Mouse (Mus musculus): ENCODE data around the gene Inhbc. TPM values are rescaled to one million over a fixed set of nuclear protein-coding genes. Genes with fewer than 3 reads are reported as not detected.

Inhbc gene
- polyA plus RNA-seq, 1 experiment from 2014 or later = not detected

DNA sequence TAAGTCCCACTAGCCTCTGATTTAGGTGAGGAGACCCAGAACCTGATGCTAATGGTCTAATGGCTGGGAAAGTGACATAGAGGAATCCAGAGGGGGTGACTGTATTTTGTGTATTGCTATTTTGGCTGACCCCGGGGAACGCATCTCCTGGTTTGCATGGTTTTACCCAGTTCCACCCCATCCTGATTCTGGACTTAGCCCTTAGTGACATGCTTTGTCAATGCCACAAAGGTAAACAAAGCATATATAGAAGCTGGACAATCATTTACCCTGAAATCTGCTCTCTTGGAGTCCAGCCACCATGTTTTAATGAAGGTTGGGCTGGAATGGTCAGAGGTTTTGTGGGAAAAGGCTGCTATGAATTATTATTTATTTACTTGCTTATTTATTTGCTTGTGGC, 2.0 kb downstream of the Inhbc start:
- Histone ChIP-seq H3K27ac (replicated peaks in 1 of 2; ENCODE audit: control insufficient read depth in 1 of 2, insufficient read depth in 1 of 2, low read depth in 2 of 2, low read length in 2 of 2) (no peak overlapping the region), H3K4me1 (ENCODE audit: control insufficient read depth in 2 of 2, insufficient read depth in 2 of 2, low read length in 2 of 2) (no peaks in the 10 kb centered on the region), H3K36me3 (ENCODE audit: control insufficient read depth, insufficient read depth, low read length) (no peaks in the 10 kb centered on the region), H3K9me3 (ENCODE audit: control insufficient read depth, low read length) (no peaks in the 10 kb centered on the region), H3K4me2 (ENCODE audit: low read length) (no peak overlapping the region), H3K4me3 (ENCODE audit: control insufficient read depth in 1 of 2, insufficient read depth in 1 of 2, low read depth in 1 of 2, low read length in 2 of 2) (no peak overlapping the region), H3K27me3 (ENCODE audit: control insufficient read depth, insufficient read depth, low read length) (no peaks in the 10 kb centered on the region), H3K9ac (ENCODE audit: low read length) (no peak overlapping the region)
- no peak for ATAC-seq (ENCODE audit: insufficient number of reproducible peaks, insufficient read depth, low FRiP score, low read depth)
- 83% methylated on average over 2 of the region's 2 CpGs for WGBS

- Histone ChIP-seq H3K27me3 (ENCODE audit: control insufficient read depth, insufficient read depth, low read length) (no peaks in the 10 kb centered on the region), H3K4me1 (ENCODE audit: control insufficient read depth in 2 of 2, insufficient read depth in 2 of 2, low read length in 2 of 2) (no peaks in the 10 kb centered on the region), H3K4me3 (ENCODE audit: control insufficient read depth in 1 of 2, insufficient read depth in 1 of 2, low read depth in 1 of 2, low read length in 2 of 2) (no peak overlapping the region), H3K36me3 (ENCODE audit: control insufficient read depth, insufficient read depth, low read length) (no peaks in the 10 kb centered on the region), H3K9ac (ENCODE audit: low read length) (no peak overlapping the region), H3K27ac (replicated peaks in 1 of 2; ENCODE audit: control insufficient read depth in 1 of 2, insufficient read depth in 1 of 2, low read depth in 2 of 2, low read length in 2 of 2) (no peak overlapping the region), H3K4me2 (ENCODE audit: low read length) (no peak overlapping the region), H3K9me3 (ENCODE audit: control insufficient read depth, low read length) (no peaks in the 10 kb centered on the region)
- ATAC-seq (ENCODE audit: insufficient number of reproducible peaks, insufficient read depth, low FRiP score, low read depth) = no peak
- 61% methylated on average over 5 of the region's 5 CpGs for WGBS
These were observed 3.1 kb downstream of the Inhbc start for GRCm38 (mm10) chr10:127367116-127367515.

DNA sequence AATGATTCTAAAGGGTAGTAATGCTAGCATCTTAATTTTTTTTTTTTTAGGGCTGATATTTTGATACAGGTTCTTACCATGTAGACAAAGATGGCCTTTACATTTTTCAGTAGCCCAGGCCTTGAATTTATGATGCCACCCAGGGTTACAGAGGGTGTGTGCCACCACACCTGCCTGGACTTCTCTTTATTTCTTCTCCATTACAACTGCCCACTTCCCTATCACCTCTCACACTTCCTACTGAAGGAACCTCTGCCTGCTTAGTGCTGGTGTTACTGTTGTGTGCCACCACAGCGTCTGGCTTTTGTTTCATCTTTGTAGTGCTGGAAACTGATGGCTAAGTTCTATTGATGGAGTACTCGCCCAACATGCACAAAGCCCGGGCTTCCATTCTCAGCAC, 9.5 kb downstream of the Inhbc start:
- Histone ChIP-seq H3K9me3 (ENCODE audit: control insufficient read depth, low read length) (no peaks in the 10 kb centered on the region), H3K4me1 (ENCODE audit: control insufficient read depth in 2 of 2, insufficient read depth in 2 of 2, low read length in 2 of 2) (no peaks in the 10 kb centered on the region), H3K4me2 (ENCODE audit: low read length) (no peak overlapping the region), H3K4me3 (ENCODE audit: control insufficient read depth in 1 of 2, insufficient read depth in 1 of 2, low read depth in 1 of 2, low read length in 2 of 2) (no peak overlapping the region), H3K36me3 (ENCODE audit: control insufficient read depth, insufficient read depth, low read length) (no peaks in the 10 kb centered on the region), H3K27me3 (ENCODE audit: control insufficient read depth, insufficient read depth, low read length) (no peaks in the 10 kb centered on the region), H3K9ac (ENCODE audit: low read length) (no peak overlapping the region), H3K27ac (replicated peaks in 1 of 2; ENCODE audit: control insufficient read depth in 1 of 2, insufficient read depth in 1 of 2, low read depth in 2 of 2, low read length in 2 of 2) (no peak overlapping the region)
- no peak for ATAC-seq (ENCODE audit: insufficient number of reproducible peaks, insufficient read depth, low FRiP score, low read depth)
- 79% methylated on average over 3 of the region's 3 CpGs for WGBS

GRCm38 (mm10) chr10:127355336-127355735, 14.9 kb downstream of the Inhbc start:
- H3K27ac ChIP-seq (replicated peaks in 1 of 2; ENCODE audit: control insufficient read depth in 1 of 2, insufficient read depth in 1 of 2, low read depth in 2 of 2, low read length in 2 of 2) = no peak overlapping the region
- peaks cover 11 to 14% of the 10 kb centered on the region in 2 experiments for H3K4me1 ChIP-seq (ENCODE audit: control insufficient read depth in 2 of 2, insufficient read depth in 2 of 2, low read length in 2 of 2)
- H3K4me3 ChIP-seq (ENCODE audit: control insufficient read depth in 1 of 2, insufficient read depth in 1 of 2, low read depth in 1 of 2, low read length in 2 of 2) = no peak overlapping the region
- H3K9ac ChIP-seq (ENCODE audit: low read length) = no peak overlapping the region
- WGBS = 87% methylated on average over 10 of the region's 10 CpGs
- H3K27me3 ChIP-seq (ENCODE audit: control insufficient read depth, insufficient read depth, low read length) = no peaks in the 10 kb centered on the region
- ATAC-seq (ENCODE audit: insufficient number of reproducible peaks, insufficient read depth, low FRiP score, low read depth) = no peak
- no peak overlapping the region for H3K4me2 ChIP-seq (ENCODE audit: low read length)
- H3K9me3 ChIP-seq (ENCODE audit: control insufficient read depth, low read length) = no peaks in the 10 kb centered on the region
- H3K36me3 ChIP-seq (ENCODE audit: control insufficient read depth, insufficient read depth, low read length) = no peaks in the 10 kb centered on the region

GRCm38 (mm10) chr10:127353909-127354895, 16.0 kb downstream of the Inhbc start, which contains the start of gene Inhbe:
TSS of gene Inhbe (minus strand) at chr10:127354411.
- peak within 1 kb of the TSS; percentile 18; the same call in 1 of the 2 replicates for H3K4me2 ChIP-seq (ENCODE audit: low read length)
- H3K9me3 ChIP-seq (ENCODE audit: control insufficient read depth, low read length) = no peaks in the 10 kb centered on the region
- no peak for ATAC-seq (ENCODE audit: insufficient number of reproducible peaks, insufficient read depth, low FRiP score, low read depth)
- H3K4me1 ChIP-seq (ENCODE audit: control insufficient read depth in 2 of 2, insufficient read depth in 2 of 2, low read length in 2 of 2) = peaks cover 12 to 15% of the 10 kb centered on the region in 2 experiments
- 68% methylated on average over 17 of the region's 18 CpGs for WGBS
- H3K27ac ChIP-seq (replicated peaks in 1 of 2; ENCODE audit: control insufficient read depth in 1 of 2, insufficient read depth in 1 of 2, low read depth in 2 of 2, low read length in 2 of 2) = peak within 1 kb of the TSS; percentile 6 to 64; a peak in 2 of 4 replicates
- no peaks in the 10 kb centered on the region for H3K36me3 ChIP-seq (ENCODE audit: control insufficient read depth, insufficient read depth, low read length)
- no peak within 1 kb of the TSS for H3K9ac ChIP-seq (ENCODE audit: low read length)
- H3K27me3 ChIP-seq (ENCODE audit: control insufficient read depth, insufficient read depth, low read length) = no peaks in the 10 kb centered on the region
- no peak within 1 kb of the TSS for H3K4me3 ChIP-seq (ENCODE audit: control insufficient read depth in 1 of 2, insufficient read depth in 1 of 2, low read depth in 1 of 2, low read length in 2 of 2)

DNA sequence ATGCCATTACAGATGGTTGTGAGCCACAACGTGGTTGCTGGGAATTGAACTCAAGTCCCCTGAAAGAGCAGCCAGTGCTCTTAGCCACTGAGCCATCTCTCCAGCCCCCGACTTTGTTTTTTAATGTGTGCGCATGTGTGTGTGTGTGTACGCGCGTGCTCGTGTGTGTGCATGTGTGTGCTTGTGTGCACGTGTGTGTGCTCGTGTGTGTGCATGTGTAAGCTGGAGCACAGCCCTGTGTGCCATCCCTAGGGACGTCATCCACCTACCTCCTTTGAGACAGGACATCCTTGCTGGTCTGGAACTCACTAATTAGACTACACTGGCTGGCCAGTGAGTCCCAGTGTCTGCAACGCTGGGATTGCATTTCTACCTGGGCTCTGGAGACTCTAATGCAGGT, 17.5 kb downstream of the Inhbc start:
- no peak overlapping the region for H3K9ac ChIP-seq (ENCODE audit: low read length)
- H3K27me3 ChIP-seq (ENCODE audit: control insufficient read depth, insufficient read depth, low read length) = no peaks in the 10 kb centered on the region
- 88% methylated on average over 11 of the region's 11 CpGs for WGBS
- H3K27ac ChIP-seq (replicated peaks in 1 of 2; ENCODE audit: control insufficient read depth in 1 of 2, insufficient read depth in 1 of 2, low read depth in 2 of 2, low read length in 2 of 2) = no peak overlapping the region
- H3K4me2 ChIP-seq (ENCODE audit: low read length) = no peak overlapping the region
- no peak for ATAC-seq (ENCODE audit: insufficient number of reproducible peaks, insufficient read depth, low FRiP score, low read depth)
- H3K36me3 ChIP-seq (ENCODE audit: control insufficient read depth, insufficient read depth, low read length) = no peaks in the 10 kb centered on the region
- no peaks in the 10 kb centered on the region for H3K9me3 ChIP-seq (ENCODE audit: control insufficient read depth, low read length)
- H3K4me1 ChIP-seq (ENCODE audit: control insufficient read depth in 2 of 2, insufficient read depth in 2 of 2, low read length in 2 of 2) = peaks cover 12 to 15% of the 10 kb centered on the region in 2 experiments
- no peak overlapping the region for H3K4me3 ChIP-seq (ENCODE audit: control insufficient read depth in 1 of 2, insufficient read depth in 1 of 2, low read depth in 1 of 2, low read length in 2 of 2)

DNA sequence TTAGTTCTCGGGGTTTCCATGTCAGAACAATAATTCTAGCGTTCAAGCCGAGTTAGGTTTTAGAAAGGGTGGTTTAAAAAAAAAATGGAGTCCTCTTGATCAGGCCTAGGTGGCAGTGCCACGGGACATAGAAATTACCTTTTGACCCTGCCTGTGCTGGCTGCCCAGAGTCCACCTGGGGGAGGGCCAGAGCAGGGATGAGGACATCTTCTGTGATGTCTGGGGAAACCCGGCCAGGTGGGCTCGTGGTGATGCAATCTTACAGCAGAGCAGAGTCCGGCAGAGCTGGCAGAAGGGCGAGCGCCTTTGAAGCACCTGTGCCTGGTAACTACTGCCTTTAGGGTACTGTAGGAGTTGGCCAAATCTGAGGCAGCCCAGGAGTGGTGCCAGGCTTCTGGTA, 18.0 kb downstream of the Inhbc start:
- 86% methylated on average over 9 of the region's 9 CpGs for WGBS
- H3K36me3 ChIP-seq (ENCODE audit: control insufficient read depth, insufficient read depth, low read length) = no peaks in the 10 kb centered on the region
- no peaks in the 10 kb centered on the region for H3K27me3 ChIP-seq (ENCODE audit: control insufficient read depth, insufficient read depth, low read length)
- no peak overlapping the region for H3K9ac ChIP-seq (ENCODE audit: low read length)
- no peaks in the 10 kb centered on the region for H3K9me3 ChIP-seq (ENCODE audit: control insufficient read depth, low read length)
- H3K4me3 ChIP-seq (ENCODE audit: control insufficient read depth in 1 of 2, insufficient read depth in 1 of 2, low read depth in 1 of 2, low read length in 2 of 2) = no peak overlapping the region
- no peak for ATAC-seq (ENCODE audit: insufficient number of reproducible peaks, insufficient read depth, low FRiP score, low read depth)
- no peak overlapping the region for H3K4me2 ChIP-seq (ENCODE audit: low read length)
- H3K27ac ChIP-seq (replicated peaks in 1 of 2; ENCODE audit: control insufficient read depth in 1 of 2, insufficient read depth in 1 of 2, low read depth in 2 of 2, low read length in 2 of 2) = no peak overlapping the region
- peaks cover 12 to 15% of the 10 kb centered on the region in 2 experiments for H3K4me1 ChIP-seq (ENCODE audit: control insufficient read depth in 2 of 2, insufficient read depth in 2 of 2, low read length in 2 of 2)

Data from heart, embryonic 14.5 days (tissue).